Mouse (Mus musculus): Measurements from ENCODE around the gene Fam178b. TPM values are rescaled to one million over a fixed set of nuclear protein-coding genes. Genes with fewer than 3 reads are reported as not detected.

The Fam178b gene
- polyA plus RNA-seq, 1 experiment from 2014 or later = not detected

DNA sequence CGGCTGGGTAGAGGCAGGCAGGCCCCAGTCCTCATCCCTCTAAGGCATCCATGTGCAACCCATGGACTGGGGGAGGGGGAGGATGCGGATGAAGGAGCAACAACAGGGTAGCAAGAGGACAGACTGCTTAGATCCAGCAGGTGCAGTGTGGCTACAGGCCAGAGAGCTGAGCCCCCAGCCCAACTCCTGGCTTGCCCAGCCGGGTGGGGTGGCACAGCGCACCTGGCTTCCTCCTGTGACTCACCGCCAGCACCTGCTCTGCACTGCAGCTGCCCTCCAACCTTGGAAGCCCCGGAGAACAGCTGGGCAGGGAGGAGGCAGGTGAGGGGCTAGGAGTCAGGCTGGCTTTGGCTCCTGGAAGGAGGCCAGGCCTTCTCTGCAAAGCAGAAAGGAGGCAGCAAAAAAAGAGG, 103.0 kb downstream of the Fam178b start:
- DNase-seq (ENCODE audit: low read depth, low spot score) = no peak
- H3K27me3 ChIP-seq = no peaks in the 10 kb centered on the region
- POLR2A ChIA-PET = no interaction called here
- in situ Hi-C loops (cut with MboI; ENCODE audit: low pct_unique_long_range_greater_than_20kb) = no loop called here
- CTCF ChIA-PET = no interaction called here
- ATAC-seq = no peak
- no peak for TF ChIP-seq CTCF (IDR thresholded peaks at IDR 0.05)

GRCm38 (mm10) chr1:36576991-36577675, 105.8 kb downstream of the Fam178b start:
- ChIA-PET POLR2A (no interaction called here), CTCF (interaction anchor here (1.0 to 1.1 kb wide), 2 partner anchors 10 to 12 kb away, joined by 3 read pairs; no protein-coding TSS in a partner anchor)
- no peak for TF ChIP-seq CTCF (IDR thresholded peaks at IDR 0.05)
- DNase-seq (ENCODE audit: low read depth, low spot score) = no peak
- in situ Hi-C loops (cut with MboI; ENCODE audit: low pct_unique_long_range_greater_than_20kb) = no loop called here
- no peak for ATAC-seq
- H3K27me3 ChIP-seq = no peaks in the 10 kb centered on the region

DNA sequence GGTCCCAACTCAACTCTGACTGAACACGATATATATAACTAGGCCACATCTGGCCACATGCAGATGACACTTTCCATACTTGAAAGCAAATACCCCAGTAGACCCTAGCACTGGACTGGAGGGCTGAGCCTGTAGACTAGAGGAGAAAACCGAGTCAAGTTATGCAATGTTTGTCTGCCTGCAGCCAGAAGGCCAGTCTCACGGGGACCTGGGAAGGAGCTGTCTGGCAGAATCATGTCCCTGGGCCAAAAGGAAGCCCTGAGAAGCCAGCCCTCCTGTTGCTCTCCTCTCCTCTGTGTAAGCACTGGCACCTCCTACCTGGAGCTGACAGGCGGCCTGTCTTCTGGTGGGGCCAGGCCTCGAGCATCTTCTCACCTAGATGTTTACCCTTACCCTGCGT, 107.6 kb downstream of the Fam178b start:
- in situ Hi-C loops (cut with MboI; ENCODE audit: low pct_unique_long_range_greater_than_20kb) = no loop called here
- POLR2A ChIA-PET = interaction anchor here (0.7 to 1.1 kb wide), 2 partner anchors 13 to 18 kb away, joined by 3 to 4 read pairs; no protein-coding TSS in a partner anchor
- CTCF ChIA-PET = interaction anchor here (1.1 kb wide), 1 partner anchor 18 kb away, joined by 3 read pairs; no protein-coding TSS in a partner anchor
- DNase-seq (ENCODE audit: low read depth, low spot score) (no peak), ATAC-seq (no peak)
- no peak for TF ChIP-seq CTCF (IDR thresholded peaks at IDR 0.05)
- H3K27me3 ChIP-seq = no peaks in the 10 kb centered on the region

GRCm38 (mm10) chr1:36574196-36574955, 108.6 kb downstream of the Fam178b start:
- no peak for TF ChIP-seq CTCF (IDR thresholded peaks at IDR 0.05)
- ATAC-seq (no peak), DNase-seq (ENCODE audit: low read depth, low spot score) (no peak)
- H3K27me3 ChIP-seq = no peaks in the 10 kb centered on the region
- CTCF ChIA-PET = no interaction called here
- POLR2A ChIA-PET = interaction anchor here (1.1 kb wide), 1 partner anchor 17 kb away, joined by 4 read pairs; no protein-coding TSS in a partner anchor
- in situ Hi-C loops (cut with MboI; ENCODE audit: low pct_unique_long_range_greater_than_20kb) = no loop called here

GRCm38 (mm10) chr1:36573524-36573923, 109.5 kb downstream of the Fam178b start:
- ATAC-seq = no peak
- POLR2A ChIA-PET = no interaction called here
- DNase-seq (ENCODE audit: low read depth, low spot score) = no peak
- CTCF ChIA-PET = no interaction called here
- no peaks in the 10 kb centered on the region for H3K27me3 ChIP-seq
- TF ChIP-seq CTCF (IDR thresholded peaks at IDR 0.05) = no peak
- in situ Hi-C loops (cut with MboI; ENCODE audit: low pct_unique_long_range_greater_than_20kb) = no loop called here

DNA sequence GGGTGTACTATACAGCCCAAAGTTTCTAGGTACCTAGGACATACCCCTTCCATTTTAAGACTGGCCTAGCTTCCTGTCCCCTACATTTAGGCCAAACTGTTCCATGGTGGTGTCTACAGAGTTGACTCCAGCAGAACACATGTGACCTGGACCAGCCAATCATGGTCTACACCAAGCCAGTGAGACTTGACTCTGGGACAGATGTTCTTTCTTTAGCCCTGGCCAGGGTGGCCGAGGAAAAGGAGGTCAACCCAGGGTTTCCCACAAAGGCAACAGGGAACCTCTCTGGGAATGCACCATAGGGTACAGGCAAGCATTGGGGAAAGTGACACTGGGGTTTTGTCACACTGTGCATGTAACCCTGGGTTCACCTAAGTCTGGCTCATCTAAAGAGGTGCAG, 110.3 kb downstream of the Fam178b start:
- no peak for DNase-seq (ENCODE audit: low read depth, low spot score)
- CTCF ChIA-PET = interaction anchor here (0.7 to 1.3 kb wide), 2 partner anchors 28 to 248 kb away, joined by 3 read pairs; no protein-coding TSS in a partner anchor
- in situ Hi-C loops (cut with MboI; ENCODE audit: low pct_unique_long_range_greater_than_20kb) = no loop called here
- TF ChIP-seq CTCF (IDR thresholded peaks at IDR 0.05) = no peak
- H3K27me3 ChIP-seq = no peaks in the 10 kb centered on the region
- POLR2A ChIA-PET = no interaction called here
- no peak for ATAC-seq

- POLR2A ChIA-PET = no interaction called here
- in situ Hi-C loops (cut with MboI; ENCODE audit: low pct_unique_long_range_greater_than_20kb) = no loop called here
- no peak for TF ChIP-seq CTCF (IDR thresholded peaks at IDR 0.05)
- DNase-seq (ENCODE audit: low read depth, low spot score) = no peak
- no peaks in the 10 kb centered on the region for H3K27me3 ChIP-seq
- CTCF ChIA-PET = interaction anchor here (0.7 to 1.3 kb wide), 2 partner anchors 28 to 247 kb away, joined by 3 read pairs; no protein-coding TSS in a partner anchor
- no peak for ATAC-seq
These were observed 110.8 kb downstream of the Fam178b start for GRCm38 (mm10) chr1:36572140-36572700.

DNA sequence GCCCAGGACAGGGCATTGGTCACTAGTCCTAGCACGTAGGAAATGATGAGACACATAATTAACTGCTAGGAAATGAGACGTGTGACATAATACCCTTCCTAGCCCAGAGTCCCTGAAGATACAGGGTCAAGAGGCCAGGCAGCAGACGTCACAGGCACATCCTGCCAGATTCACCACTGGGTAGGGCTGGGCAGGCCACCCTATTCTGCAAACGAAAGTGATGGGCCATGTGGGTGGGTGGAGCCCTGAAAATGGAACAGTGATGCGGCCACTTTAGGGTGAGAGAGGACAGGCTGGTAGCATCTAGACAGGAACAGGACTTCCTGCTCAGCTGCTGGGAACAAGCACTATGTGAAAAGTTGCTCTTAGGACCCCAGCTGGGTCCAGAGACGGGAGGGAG, 111.4 kb downstream of the Fam178b start:
- ChIA-PET POLR2A (no interaction called here), CTCF (interaction anchor here (1.3 kb wide), 1 partner anchor 247 kb away, joined by 3 read pairs; no protein-coding TSS in a partner anchor)
- no peaks in the 10 kb centered on the region for H3K27me3 ChIP-seq
- TF ChIP-seq CTCF (IDR thresholded peaks at IDR 0.05) = no peak
- in situ Hi-C loops (cut with MboI; ENCODE audit: low pct_unique_long_range_greater_than_20kb) = no loop called here
- ATAC-seq = no peak
- DNase-seq (ENCODE audit: low read depth, low spot score) = no peak

- in situ Hi-C loops (cut with MboI; ENCODE audit: low pct_unique_long_range_greater_than_20kb) = no loop called here
- ChIA-PET CTCF (interaction anchor here (1.4 to 1.5 kb wide), 2 partner anchors 13 to 69 kb away, joined by 3 read pairs; partner anchors contain the start of gene Sema4c), POLR2A (interaction anchor here (0.6 kb wide), 1 partner anchor 67 kb away, joined by 3 read pairs; no protein-coding TSS in a partner anchor)
- no peak for TF ChIP-seq CTCF (IDR thresholded peaks at IDR 0.05)
- ATAC-seq (no peak), DNase-seq (ENCODE audit: low read depth, low spot score) (no peak)
- H3K27me3 ChIP-seq = no peaks in the 10 kb centered on the region
These were observed 112.7 kb downstream of the Fam178b start for GRCm38 (mm10) chr1:36570320-36570719.

DNA sequence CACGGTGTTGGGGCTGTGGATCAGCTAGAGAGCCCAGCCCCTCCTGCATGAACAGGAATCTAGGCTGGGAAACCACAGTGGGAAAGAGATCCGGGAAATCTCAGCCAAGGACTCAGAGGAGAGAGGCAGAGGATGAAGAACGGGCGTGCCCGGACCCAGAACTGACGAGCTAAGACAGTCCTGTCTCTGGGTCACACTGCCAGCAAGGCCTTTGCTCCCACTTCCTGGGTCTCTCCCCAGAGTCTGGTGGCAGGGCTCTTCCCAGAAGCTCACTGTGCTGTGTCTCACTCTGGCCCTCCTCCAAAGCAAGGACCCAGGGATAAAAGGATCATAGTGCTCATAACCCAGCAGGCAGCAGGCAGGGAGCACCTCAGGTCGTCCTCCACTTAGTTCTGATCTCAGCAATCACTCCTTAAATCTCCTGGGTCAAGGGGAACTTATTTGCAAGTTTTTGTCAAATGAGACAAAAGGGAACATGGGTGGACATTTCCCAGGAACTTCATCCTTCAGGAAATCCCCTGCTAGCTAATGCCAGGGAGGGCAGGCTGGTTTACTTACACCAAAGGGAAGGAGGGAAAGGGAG, 113.2 kb downstream of the Fam178b start:
- in situ Hi-C loops (cut with MboI; ENCODE audit: low pct_unique_long_range_greater_than_20kb) = no loop called here
- POLR2A ChIA-PET = interaction anchor here (0.6 kb wide), 1 partner anchor 67 kb away, joined by 3 read pairs; no protein-coding TSS in a partner anchor
- ATAC-seq (no peak), DNase-seq (ENCODE audit: low read depth, low spot score) (no peak)
- CTCF ChIA-PET = interaction anchor here (1.4 to 1.7 kb wide), 3 partner anchors 12 to 68 kb away, joined by 3 to 4 read pairs (median 3); partner anchors contain the start of genes Ankrd39 and Sema4c
- no peaks in the 10 kb centered on the region for H3K27me3 ChIP-seq
- no peak for TF ChIP-seq CTCF (IDR thresholded peaks at IDR 0.05)
